Mouse (Mus musculus) WW6 (cell line): Measurements from ENCODE around the gene Slc7a5.

Experiments
- DNase-seq: peaks from one replicate; pipeline ENCODE4 v3.0.0-alpha.2; 2013; ENCODE audit warnings: low read depth, low spot score

Slc7a5 gene

GRCm38 (mm10) chr8:121884181-121884580, 23.3 kb downstream of the Slc7a5 start:
- no peak for DNase-seq

- no peak for DNase-seq
Observed at GRCm38 (mm10) chr8:121881921-121882320, 25.6 kb downstream of the Slc7a5 start.

GRCm38 (mm10) chr8:121880818-121881217, 26.7 kb downstream of the Slc7a5 start:
- no peak for DNase-seq

GRCm38 (mm10) chr8:121879712-121880111, 27.8 kb downstream of the Slc7a5 start:
- no peak for DNase-seq

GRCm38 (mm10) chr8:121877828-121878480, 29.5 kb downstream of the Slc7a5 start:
- DNase-seq: no peak

- DNase-seq: no peak
Observed at GRCm38 (mm10) chr8:121877212-121877611, 30.3 kb downstream of the Slc7a5 start.

GRCm38 (mm10) chr8:121875517-121875916, 32.0 kb downstream of the Slc7a5 start:
- DNase-seq: no peak

GRCm38 (mm10) chr8:121875045-121875444, 32.4 kb downstream of the Slc7a5 start:
- DNase-seq: no peak

GRCm38 (mm10) chr8:121874031-121874430, 33.5 kb downstream of the Slc7a5 start:
- DNase-seq: no peak

GRCm38 (mm10) chr8:121871833-121872440, 35.6 kb downstream of the Slc7a5 start:
- DNase-seq: no peak

GRCm38 (mm10) chr8:121870190-121870589, 37.3 kb downstream of the Slc7a5 start:
- no peak for DNase-seq

GRCm38 (mm10) chr8:121868896-121869295, 38.6 kb downstream of the Slc7a5 start:
- no peak for DNase-seq

- no peak for DNase-seq
Observed at GRCm38 (mm10) chr8:121868196-121868595, 39.3 kb downstream of the Slc7a5 start.

- no peak for DNase-seq
Observed at GRCm38 (mm10) chr8:121865356-121865755, 42.1 kb downstream of the Slc7a5 start.

- DNase-seq: no peak
Observed at GRCm38 (mm10) chr8:121861806-121862548, 45.5 kb downstream of the Slc7a5 start.

- no peak for DNase-seq
Observed at GRCm38 (mm10) chr8:121861276-121861675, 46.2 kb downstream of the Slc7a5 start.

GRCm38 (mm10) chr8:121857747-121858146, 49.7 kb downstream of the Slc7a5 start:
- DNase-seq: no peak

GRCm38 (mm10) chr8:121857331-121857730, 50.2 kb downstream of the Slc7a5 start:
- DNase-seq: no peak

- no peak for DNase-seq
Observed at GRCm38 (mm10) chr8:121856071-121856746, 51.3 kb downstream of the Slc7a5 start.

GRCm38 (mm10) chr8:121853586-121853985, 53.9 kb downstream of the Slc7a5 start:
- no peak for DNase-seq

GRCm38 (mm10) chr8:121852464-121852863, 55.0 kb downstream of the Slc7a5 start:
- DNase-seq: no peak

- no peak for DNase-seq
Observed at GRCm38 (mm10) chr8:121851716-121852115, 55.8 kb downstream of the Slc7a5 start.
